In the genomic region with DNA sequence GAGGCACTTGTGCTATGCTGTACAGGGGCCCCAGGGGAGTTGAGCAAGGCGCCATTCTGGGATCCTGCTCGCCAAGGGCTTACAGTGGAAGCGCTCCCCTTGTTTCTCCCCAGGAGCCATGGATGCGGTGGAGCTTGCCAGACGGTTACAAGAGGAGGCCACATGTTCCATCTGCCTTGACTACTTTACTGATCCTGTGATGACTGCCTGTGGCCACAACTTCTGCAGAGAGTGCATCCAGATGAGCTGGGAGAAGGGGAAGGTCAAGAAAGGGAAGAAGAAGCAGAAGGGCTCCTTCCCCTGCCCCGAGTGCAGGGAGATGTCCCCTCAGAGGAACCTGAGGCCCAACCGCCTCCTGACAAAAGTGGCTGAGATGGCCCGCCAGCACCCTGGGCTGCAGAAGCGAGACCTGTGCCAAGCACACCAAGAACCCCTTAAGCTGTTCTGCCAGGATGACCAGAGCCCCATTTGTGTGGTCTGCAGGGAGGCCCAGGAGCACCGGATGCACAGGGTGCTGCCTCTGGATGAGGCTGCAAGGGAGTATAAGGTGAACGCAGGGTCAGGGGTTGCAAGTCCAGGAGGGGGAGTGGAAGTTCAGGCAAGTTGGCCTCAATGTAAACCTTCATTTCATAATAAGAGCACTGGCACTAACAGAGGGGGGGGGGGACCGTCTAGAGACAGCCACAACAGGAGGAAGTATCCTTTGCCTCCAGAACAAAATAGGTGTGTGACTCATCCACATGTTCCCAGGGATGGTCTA, we compare ENCODE assay signal across 19 mouse cellular contexts. TPM values are rescaled to one million over a fixed set of nuclear protein-coding genes. Genes with fewer than 3 reads are reported as not detected.
DNase-seq lines count a peak whose midpoint lies in the region; ATAC-seq and TF ChIP-seq lines count a peak whose summit lies in the region.
"Had no signal": no experiment of that assay in that cellular context is flagged by ENCODE, and none has a peak within 500 bp of the region (broad histone marks: within the 10 kb centered on the region; RNA-seq: fewer than 3 reads in every experiment).

No protein-coding gene starts in this region.

- peaks cover 27% of the 10 kb centered on the region for H3K36me3 ChIP-seq in hindbrain, embryonic 10.5 days
- no peaks in the 10 kb centered on the region for H3K36me3 ChIP-seq in hindbrain, postnatal 0 days (ENCODE audit: insufficient read depth, low read length)
- H3K36me3 ChIP-seq in neural tube, embryonic 13.5 days, result peaks cover 13% of the 10 kb centered on the region
- H3K36me3 ChIP-seq in neural tube, embryonic 15.5 days, result peaks cover under 1% of the 10 kb centered on the region; the same call in 1 of the 2 replicates
- peaks cover 28% of the 10 kb centered on the region for H3K36me3 ChIP-seq in forebrain, embryonic 10.5 days (replicated peaks)
- H3K36me3 ChIP-seq in thymus, adult 2 months (ENCODE audit: control insufficient read depth, insufficient read depth, low read length), result no peaks in the 10 kb centered on the region
- H3K36me3 ChIP-seq: stomach, embryonic 15.5 days had no signal

- no peak for TF ChIP-seq CTCF in hindbrain, postnatal 0 days (IDR thresholded peaks at IDR 0.05; ENCODE audit: low read depth)
- TF ChIP-seq CTCF in thymus, adult 2 months (IDR thresholded peaks at IDR 0.05; ENCODE audit: borderline replicate concordance, control insufficient read depth, extremely low read depth, insufficient read depth, low read length, poor library complexity), result no peak

- H3K4me3 ChIP-seq in hindbrain, embryonic 10.5 days, result no peak overlapping the region
- no peak overlapping the region for H3K4me3 ChIP-seq in hindbrain, postnatal 0 days (ENCODE audit: low read length)
- no peak overlapping the region for H3K4me3 ChIP-seq in neural tube, embryonic 13.5 days
- H3K4me3 ChIP-seq in neural tube, embryonic 15.5 days (replicated peaks), result no peak overlapping the region
- H3K4me3 ChIP-seq in forebrain, embryonic 10.5 days, result no peak overlapping the region; the same call in 1 of the 2 replicates
- no peak overlapping the region for H3K4me3 ChIP-seq in thymus, adult 2 months (ENCODE audit: control insufficient read depth, insufficient read depth, low read length)
- H3K4me3 ChIP-seq: embryonic facial prominence, embryonic 15.5 days; stomach, embryonic 15.5 days had no signal

- H3K27me3 ChIP-seq in hindbrain, embryonic 10.5 days (ENCODE audit: insufficient read depth, poor library complexity, severe bottlenecking), result peaks cover 32% of the 10 kb centered on the region
- no peaks in the 10 kb centered on the region for H3K27me3 ChIP-seq in hindbrain, postnatal 0 days (ENCODE audit: insufficient read depth, low read length)
- H3K27me3 ChIP-seq in neural tube, embryonic 13.5 days, result peaks cover 16% of the 10 kb centered on the region
- H3K27me3 ChIP-seq in neural tube, embryonic 15.5 days (replicated peaks), result no peaks in the 10 kb centered on the region
- peaks cover 29% of the 10 kb centered on the region for H3K27me3 ChIP-seq in forebrain, embryonic 10.5 days (ENCODE audit: poor library complexity, severe bottlenecking)
- no peaks in the 10 kb centered on the region; the same call in 1 of the 2 replicates for H3K27me3 ChIP-seq in thymus, adult 2 months (ENCODE audit: control insufficient read depth, insufficient read depth, low read length)
- H3K27me3 ChIP-seq: Patski had no signal

- no peak for DNase-seq in hindbrain, embryonic 10.5 days (ENCODE audit: low spot score)
- no peak for DNase-seq in hindbrain, postnatal 0 days (ENCODE audit: low spot score)
- no peak for DNase-seq in neural tube, embryonic 10.5 days (ENCODE audit: extremely low spot score, low spot score)
- no peak for DNase-seq in forebrain, embryonic 10.5 days (ENCODE audit: extremely low spot score, low spot score)
- no peak for DNase-seq in thymus, adult 2 months
- DNase-seq: adrenal gland, adult 2 months; cerebellum, postnatal 25 days; gastrocnemius, postnatal 25 days; kidney, postnatal 25 days; lung, postnatal 14 days; thymus, postnatal 4 days had no signal

- no peak overlapping the region for H3K4me2 ChIP-seq in hindbrain, postnatal 0 days (ENCODE audit: low read depth, low read length)
- H3K4me2 ChIP-seq in neural tube, embryonic 13.5 days, result no peak overlapping the region
- no peak overlapping the region for H3K4me2 ChIP-seq in neural tube, embryonic 15.5 days
- H3K4me2 ChIP-seq: embryonic facial prominence, embryonic 15.5 days; stomach, embryonic 15.5 days had no signal

- H3K9me3 ChIP-seq in hindbrain, embryonic 10.5 days, result peaks cover 8% of the 10 kb centered on the region
- no peaks in the 10 kb centered on the region for H3K9me3 ChIP-seq in hindbrain, postnatal 0 days (ENCODE audit: low read length)
- H3K9me3 ChIP-seq in neural tube, embryonic 13.5 days, result no peaks in the 10 kb centered on the region
- no peaks in the 10 kb centered on the region for H3K9me3 ChIP-seq in neural tube, embryonic 15.5 days (replicated peaks)
- peaks cover 7% of the 10 kb centered on the region for H3K9me3 ChIP-seq in forebrain, embryonic 10.5 days
- H3K9me3 ChIP-seq: embryonic facial prominence, embryonic 15.5 days; stomach, embryonic 15.5 days had no signal

- WGBS in hindbrain, embryonic 10.5 days, result 47% methylated on average over 12 of the region's 12 CpGs
- WGBS in hindbrain, postnatal 0 days, result 45% methylated on average over 12 of the region's 12 CpGs
- WGBS in neural tube, embryonic 13.5 days, result 49% methylated on average over 12 of the region's 12 CpGs
- WGBS in neural tube, embryonic 15.5 days, result 55% methylated on average over 12 of the region's 12 CpGs
- WGBS in forebrain, embryonic 10.5 days, result 61% methylated on average over 12 of the region's 12 CpGs
- WGBS in thymus, adult 2 months, result 70% methylated on average over 12 of the region's 12 CpGs

- H3K9ac ChIP-seq in hindbrain, postnatal 0 days (replicated peaks; ENCODE audit: low read length), result no peak overlapping the region
- peak overlapping the region; percentile 32; the same call in 1 of the 2 replicates for H3K9ac ChIP-seq in neural tube, embryonic 13.5 days
- H3K9ac ChIP-seq in neural tube, embryonic 15.5 days (replicated peaks), result 0 out of 2 replicates have a peak overlapping the region, but pooled peaks have one; percentile 5
- H3K9ac ChIP-seq: embryonic facial prominence, embryonic 15.5 days; stomach, embryonic 15.5 days had no signal

- no peak for ATAC-seq in hindbrain, postnatal 0 days
- no peak for ATAC-seq in neural tube, embryonic 13.5 days (ENCODE audit: low read depth)
- peak; percentile 42 for ATAC-seq in granulocyte monocyte progenitor cell, adult 5-6 weeks (replicated peaks; ENCODE audit: poor library complexity, severe bottlenecking)
- ATAC-seq in neural tube, embryonic 15.5 days (ENCODE audit: low FRiP score), result no peak
- ATAC-seq: CD4-positive, CD25-positive, alpha-beta regulatory T cell, adult 4 months; forebrain, embryonic 14.5 days; Patski had no signal

- H3K27ac ChIP-seq in hindbrain, embryonic 10.5 days, result peak overlapping the region; percentile 70
- no peak overlapping the region for H3K27ac ChIP-seq in hindbrain, postnatal 0 days
- H3K27ac ChIP-seq in neural tube, embryonic 13.5 days (replicated peaks), result no peak overlapping the region
- H3K27ac ChIP-seq in neural tube, embryonic 15.5 days (replicated peaks), result no peak overlapping the region
- no peak overlapping the region for H3K27ac ChIP-seq in forebrain, embryonic 10.5 days
- no peak overlapping the region for H3K27ac ChIP-seq in thymus, adult 2 months (ENCODE audit: control insufficient read depth, insufficient read depth, low read length)
- H3K27ac ChIP-seq: embryonic facial prominence, embryonic 15.5 days; stomach, embryonic 15.5 days had no signal

- peaks cover 27% of the 10 kb centered on the region for H3K4me1 ChIP-seq in hindbrain, embryonic 10.5 days (replicated peaks)
- H3K4me1 ChIP-seq in hindbrain, postnatal 0 days (ENCODE audit: insufficient read depth, low read length), result no peaks in the 10 kb centered on the region
- H3K4me1 ChIP-seq in neural tube, embryonic 13.5 days (replicated peaks), result peaks cover 8% of the 10 kb centered on the region
- peaks cover 13% of the 10 kb centered on the region for H3K4me1 ChIP-seq in neural tube, embryonic 15.5 days
- peaks cover 16% of the 10 kb centered on the region for H3K4me1 ChIP-seq in forebrain, embryonic 10.5 days
- peaks cover 3% of the 10 kb centered on the region; the same call in 1 of the 2 replicates for H3K4me1 ChIP-seq in thymus, adult 2 months (replicated peaks; ENCODE audit: control insufficient read depth, insufficient read depth, low read length)
- H3K4me1 ChIP-seq: embryonic facial prominence, embryonic 15.5 days had no signal

- TF ChIP-seq POLR2A in thymus, adult 2 months (IDR thresholded peaks at IDR 0.05; ENCODE audit: control insufficient read depth, extremely low read depth, insufficient read depth, low read length, poor library complexity), result no peak

RNA-seq across cellular contexts. Expression of gene Hist3h2a, which starts 10.7 kb away (rescaled TPM):
- polyA plus RNA-seq in hindbrain, embryonic 10.5 days (2016; fragmentation: Nextera tagmentation; extraction: Ambion mirVana), result 25.4 and 49.0 TPM in 2 replicates
- 218 and 236 TPM in 2 replicates for total RNA-seq in hindbrain, postnatal 0 days (2014; rRNA removed)
- polyA plus RNA-seq in hindbrain, postnatal 0 days (2015; fragmentation: Nextera tagmentation; extraction: Ambion mirVana), result 49.6 and 53.3 TPM in 2 replicates
- 124 and 126 TPM in 2 replicates for polyA plus RNA-seq in neural tube, embryonic 13.5 days (2015; fragmentation: Nextera tagmentation; extraction: Ambion mirVana)
- 9.3 and 14.0 TPM in 2 replicates for total RNA-seq in granulocyte monocyte progenitor cell, adult 5-6 weeks (2014; fragmentation: Nextera tagmentation)
- 234 and 237 TPM in 2 replicates for total RNA-seq in granulocyte monocyte progenitor cell, adult 5-6 weeks (2017)
- 66.5 and 86.3 TPM in 2 replicates for polyA plus RNA-seq in neural tube, embryonic 15.5 days (2015; fragmentation: Nextera tagmentation; extraction: Ambion mirVana)
- polyA plus RNA-seq in forebrain, embryonic 10.5 days (2016; fragmentation: Nextera tagmentation; extraction: Ambion mirVana), result 15.1 and 19.4 TPM in 2 replicates
- polyA plus RNA-seq in thymus, adult 2 months (2012; rRNA removed), result 45.9 and 51.0 TPM in 2 replicates

RNA-seq across cellular contexts. Expression of gene Trim17, which starts 10.7 kb away (rescaled TPM):
- 0.41 and 0.85 TPM in 2 replicates for polyA plus RNA-seq in hindbrain, embryonic 10.5 days (2016; fragmentation: Nextera tagmentation; extraction: Ambion mirVana)
- 2.8 and 4.3 TPM in 2 replicates for total RNA-seq in hindbrain, postnatal 0 days (2014; rRNA removed)
- polyA plus RNA-seq in hindbrain, postnatal 0 days (2015; fragmentation: Nextera tagmentation; extraction: Ambion mirVana), result 0.55 and 0.74 TPM in 2 replicates
- polyA plus RNA-seq in neural tube, embryonic 13.5 days (2015; fragmentation: Nextera tagmentation; extraction: Ambion mirVana), result 0.90 and 1.3 TPM in 2 replicates
- total RNA-seq in granulocyte monocyte progenitor cell, adult 5-6 weeks (2014; fragmentation: Nextera tagmentation), result not detected in 2 replicates
- 0.13 TPM in 1 of 2 replicates, not detected in the other for total RNA-seq in granulocyte monocyte progenitor cell, adult 5-6 weeks (2017)
- polyA plus RNA-seq in neural tube, embryonic 15.5 days (2015; fragmentation: Nextera tagmentation; extraction: Ambion mirVana), result 1.1 TPM in 2 replicates
- polyA plus RNA-seq in forebrain, embryonic 10.5 days (2016; fragmentation: Nextera tagmentation; extraction: Ambion mirVana), result 0.19 and 0.31 TPM in 2 replicates
- 0.31 and 0.47 TPM in 2 replicates for polyA plus RNA-seq in thymus, adult 2 months (2012; rRNA removed)

RNA-seq across cellular contexts. Expression of gene Trim11, which starts 12.7 kb away (rescaled TPM):
- polyA plus RNA-seq in hindbrain, embryonic 10.5 days (2016; fragmentation: Nextera tagmentation; extraction: Ambion mirVana), result 18.8 and 20.2 TPM in 2 replicates
- 31.7 and 31.8 TPM in 2 replicates for total RNA-seq in hindbrain, postnatal 0 days (2014; rRNA removed)
- polyA plus RNA-seq in hindbrain, postnatal 0 days (2015; fragmentation: Nextera tagmentation; extraction: Ambion mirVana), result 14.1 and 15.9 TPM in 2 replicates
- 19.7 and 20.2 TPM in 2 replicates for polyA plus RNA-seq in neural tube, embryonic 13.5 days (2015; fragmentation: Nextera tagmentation; extraction: Ambion mirVana)
- 29.0 and 32.3 TPM in 2 replicates for total RNA-seq in granulocyte monocyte progenitor cell, adult 5-6 weeks (2014; fragmentation: Nextera tagmentation)
- 29.1 and 30.5 TPM in 2 replicates for total RNA-seq in granulocyte monocyte progenitor cell, adult 5-6 weeks (2017)
- 22.2 and 22.5 TPM in 2 replicates for polyA plus RNA-seq in neural tube, embryonic 15.5 days (2015; fragmentation: Nextera tagmentation; extraction: Ambion mirVana)
- 18.5 and 19.6 TPM in 2 replicates for polyA plus RNA-seq in forebrain, embryonic 10.5 days (2016; fragmentation: Nextera tagmentation; extraction: Ambion mirVana)
- 114 and 119 TPM in 2 replicates for polyA plus RNA-seq in thymus, adult 2 months (2012; rRNA removed)

RNA-seq across cellular contexts. Expression of gene Hist3h2ba, which starts 16.5 kb away (rescaled TPM):
- 39.0 and 115 TPM in 2 replicates for polyA plus RNA-seq in hindbrain, embryonic 10.5 days (2016; fragmentation: Nextera tagmentation; extraction: Ambion mirVana)
- 625 and 1,276 TPM in 2 replicates for total RNA-seq in hindbrain, postnatal 0 days (2014; rRNA removed)
- 103 and 109 TPM in 2 replicates for polyA plus RNA-seq in hindbrain, postnatal 0 days (2015; fragmentation: Nextera tagmentation; extraction: Ambion mirVana)
- 278 and 296 TPM in 2 replicates for polyA plus RNA-seq in neural tube, embryonic 13.5 days (2015; fragmentation: Nextera tagmentation; extraction: Ambion mirVana)
- not detected in 2 replicates for total RNA-seq in granulocyte monocyte progenitor cell, adult 5-6 weeks (2014; fragmentation: Nextera tagmentation)
- total RNA-seq in granulocyte monocyte progenitor cell, adult 5-6 weeks (2017), result 1.5 and 2.3 TPM in 2 replicates
- polyA plus RNA-seq in neural tube, embryonic 15.5 days (2015; fragmentation: Nextera tagmentation; extraction: Ambion mirVana), result 184 and 262 TPM in 2 replicates
- polyA plus RNA-seq in forebrain, embryonic 10.5 days (2016; fragmentation: Nextera tagmentation; extraction: Ambion mirVana), result 22.7 and 36.5 TPM in 2 replicates
- 47.2 and 96.5 TPM in 2 replicates for polyA plus RNA-seq in thymus, adult 2 months (2012; rRNA removed)

RNA-seq across cellular contexts. Expression of gene Rnf187, which starts 26.5 kb away (rescaled TPM):
- polyA plus RNA-seq in hindbrain, embryonic 10.5 days (2016; fragmentation: Nextera tagmentation; extraction: Ambion mirVana), result 297 and 381 TPM in 2 replicates
- total RNA-seq in hindbrain, postnatal 0 days (2014; rRNA removed), result 975 and 1,069 TPM in 2 replicates
- polyA plus RNA-seq in hindbrain, postnatal 0 days (2015; fragmentation: Nextera tagmentation; extraction: Ambion mirVana), result 649 and 670 TPM in 2 replicates
- 576 and 601 TPM in 2 replicates for polyA plus RNA-seq in neural tube, embryonic 13.5 days (2015; fragmentation: Nextera tagmentation; extraction: Ambion mirVana)
- 78.6 and 79.3 TPM in 2 replicates for total RNA-seq in granulocyte monocyte progenitor cell, adult 5-6 weeks (2014; fragmentation: Nextera tagmentation)
- total RNA-seq in granulocyte monocyte progenitor cell, adult 5-6 weeks (2017), result 60.0 and 82.2 TPM in 2 replicates
- polyA plus RNA-seq in neural tube, embryonic 15.5 days (2015; fragmentation: Nextera tagmentation; extraction: Ambion mirVana), result 559 and 636 TPM in 2 replicates
- 265 and 273 TPM in 2 replicates for polyA plus RNA-seq in forebrain, embryonic 10.5 days (2016; fragmentation: Nextera tagmentation; extraction: Ambion mirVana)
- 335 and 488 TPM in 2 replicates for polyA plus RNA-seq in thymus, adult 2 months (2012; rRNA removed)
